8 mouse cellular contexts compared by ENCODE assay signal in genomic region chr9:15241596-15241939, GRCm38 (mm10). TPM values are rescaled to one million over a fixed set of nuclear protein-coding genes. Genes with fewer than 3 reads are reported as not detected.
DNase-seq lines count a peak whose midpoint lies in the region; ATAC-seq and TF ChIP-seq lines count a peak whose summit lies in the region.

No protein-coding gene starts in this region.

- H3K4me2 ChIP-seq in kidney, embryonic 14.5 days (replicated peaks; ENCODE audit: low read depth, low read length) = no peak overlapping the region
- no peak overlapping the region for H3K4me2 ChIP-seq in hindbrain, postnatal 0 days (ENCODE audit: low read depth, low read length)
- H3K4me2 ChIP-seq in liver, embryonic 13.5 days = no peak overlapping the region

- H3K9me3 ChIP-seq in kidney, embryonic 14.5 days (ENCODE audit: control insufficient read depth, low read length) = no peaks in the 10 kb centered on the region
- no peaks in the 10 kb centered on the region for H3K9me3 ChIP-seq in hindbrain, postnatal 0 days (ENCODE audit: low read length)
- no peaks in the 10 kb centered on the region for H3K9me3 ChIP-seq in liver, embryonic 13.5 days (replicated peaks)

- no peaks in the 10 kb centered on the region for H3K27me3 ChIP-seq in kidney, embryonic 14.5 days (ENCODE audit: control insufficient read depth, insufficient read depth, low read length)
- no peaks in the 10 kb centered on the region for H3K27me3 ChIP-seq in hindbrain, postnatal 0 days (ENCODE audit: insufficient read depth, low read length)
- H3K27me3 ChIP-seq in liver, embryonic 13.5 days = peaks cover 17% of the 10 kb centered on the region

- H3K4me1 ChIP-seq in kidney, embryonic 14.5 days (ENCODE audit: control insufficient read depth, insufficient read depth, low read length) = peaks cover 11% of the 10 kb centered on the region; the same call in 1 of the 2 replicates
- peaks cover 14% of the 10 kb centered on the region; the same call in 1 of the 2 replicates for H3K4me1 ChIP-seq in hindbrain, postnatal 0 days (ENCODE audit: insufficient read depth, low read length)
- H3K4me1 ChIP-seq in liver, embryonic 13.5 days (replicated peaks) = peaks cover 32% of the 10 kb centered on the region

- no peak for ATAC-seq in kidney, embryonic 14.5 days (ENCODE audit: low FRiP score, low TSS enrichment)
- ATAC-seq in hindbrain, postnatal 0 days = no peak
- peak; percentile 34; the same call in 1 of the 2 replicates for ATAC-seq in liver, embryonic 13.5 days (ENCODE audit: low read depth)

- WGBS in kidney, embryonic 14.5 days = 41% methylated on average over 9 of the region's 9 CpGs
- 55% methylated on average over 9 of the region's 9 CpGs for WGBS in hindbrain, postnatal 0 days
- 41% methylated on average over 9 of the region's 9 CpGs for WGBS in liver, embryonic 13.5 days (ENCODE audit: insufficient replicate concordance)

- no peak overlapping the region for H3K4me3 ChIP-seq in kidney, embryonic 14.5 days (ENCODE audit: low read length)
- no peak overlapping the region for H3K4me3 ChIP-seq in hindbrain, postnatal 0 days (ENCODE audit: low read length)
- H3K4me3 ChIP-seq in liver, embryonic 13.5 days (replicated peaks) = no peak overlapping the region

- H3K36me3 ChIP-seq in kidney, embryonic 14.5 days (ENCODE audit: control insufficient read depth, insufficient read depth, low read length) = no peaks in the 10 kb centered on the region
- H3K36me3 ChIP-seq in hindbrain, postnatal 0 days (ENCODE audit: insufficient read depth, low read length) = no peaks in the 10 kb centered on the region
- H3K36me3 ChIP-seq in liver, embryonic 13.5 days = no peaks in the 10 kb centered on the region

- TF ChIP-seq CTCF in hindbrain, postnatal 0 days (IDR thresholded peaks at IDR 0.05; ENCODE audit: low read depth) = peak; percentile 68

- H3K9ac ChIP-seq in kidney, embryonic 14.5 days (ENCODE audit: low read depth, low read length) = no peak overlapping the region
- H3K9ac ChIP-seq in hindbrain, postnatal 0 days (replicated peaks; ENCODE audit: low read length) = no peak overlapping the region
- H3K9ac ChIP-seq in liver, embryonic 13.5 days = no peak overlapping the region

- no peak overlapping the region for H3K27ac ChIP-seq in kidney, embryonic 14.5 days (ENCODE audit: low read depth, low read length)
- no peak overlapping the region for H3K27ac ChIP-seq in hindbrain, postnatal 0 days
- no peak overlapping the region for H3K27ac ChIP-seq in liver, embryonic 13.5 days

- peak; percentile 77 for DNase-seq in kidney, adult 11 months
- peak; percentile 60 for DNase-seq in NIH3T3 (ENCODE audit: low read depth)
- peak; percentile 34 to 39 for DNase-seq in cerebellum, postnatal 36 days
- peak; percentile 68 for DNase-seq in hindbrain, postnatal 0 days (ENCODE audit: low spot score)
- peak; percentile 51 for DNase-seq in liver, embryonic 13.5 days
- DNase-seq in right cerebral cortex, postnatal 14 days = peak; percentile 63
- DNase-seq in T-cell, adult 2 months (ENCODE audit: low spot score) = no peak

RNA-seq across cellular contexts. Expression of gene Vstm5, which starts 2.7 kb away (rescaled TPM):
- polyA plus RNA-seq in kidney, embryonic 14.5 days (2014; fragmentation: Nextera tagmentation; extraction: Ambion mirVana) = 5.6 and 8.0 TPM in 2 replicates
- total RNA-seq in hindbrain, postnatal 0 days (2014; rRNA removed) = 31.4 and 36.0 TPM in 2 replicates
- 27.4 and 27.9 TPM in 2 replicates for polyA plus RNA-seq in hindbrain, postnatal 0 days (2015; fragmentation: Nextera tagmentation; extraction: Ambion mirVana)
- polyA plus RNA-seq in liver, embryonic 13.5 days (2015; fragmentation: Nextera tagmentation; extraction: Ambion mirVana) = 0.35 and 0.39 TPM in 2 replicates

RNA-seq across cellular contexts. Expression of gene Med17, which starts 38.2 kb away (rescaled TPM):
- 32.4 and 40.2 TPM in 2 replicates for polyA plus RNA-seq in kidney, embryonic 14.5 days (2014; fragmentation: Nextera tagmentation; extraction: Ambion mirVana)
- total RNA-seq in hindbrain, postnatal 0 days (2014; rRNA removed) = 21.9 and 28.8 TPM in 2 replicates
- 19.0 and 22.1 TPM in 2 replicates for polyA plus RNA-seq in hindbrain, postnatal 0 days (2015; fragmentation: Nextera tagmentation; extraction: Ambion mirVana)
- polyA plus RNA-seq in liver, embryonic 13.5 days (2015; fragmentation: Nextera tagmentation; extraction: Ambion mirVana) = 20.0 and 25.1 TPM in 2 replicates
